Mouse (Mus musculus) limb, embryonic 14.5 days (tissue): ENCODE results near the gene Cip2a. TPM values are rescaled to one million over a fixed set of nuclear protein-coding genes. Genes with fewer than 3 reads are reported as not detected.

Experiments used
- ATAC-seq: fragments of 200-750 bp; cut with Nextera tagmentation; 2 replicates; pipeline ENCODE4 v1.8.0; 2017; ENCODE audit warnings: low read depth, moderate number of reproducible peaks, moderate TSS enrichment; ENCODE audit not compliant: low FRiP score
- DNase-seq: peaks from one replicate; pipeline ENCODE4 v3.0.0-alpha.2; 2015; ENCODE audit warnings: low spot score
- H3K27ac ChIP-seq: fragments of 300-500 bp; sonication (generic); replicated peaks from 2 replicates; pipeline ENCODE4 v1.5.1; 2014; ENCODE audit warnings: low read depth, mild to moderate bottlenecking, low read length, moderate library complexity, mixed read lengths
- H3K27me3 ChIP-seq: fragments of 300-500 bp; sonication (generic); 2 replicates; pipeline ENCODE4 v1.6.1; 2014; ENCODE audit warnings: low read length, mixed read lengths; ENCODE audit not compliant: control insufficient read depth, insufficient read depth
- H3K36me3 ChIP-seq: fragments of 300-500 bp; sonication (generic); 2 replicates; pipeline ENCODE4 v1.6.1; 2014; ENCODE audit warnings: mild to moderate bottlenecking, low read length, moderate library complexity, mixed read lengths; ENCODE audit not compliant: control insufficient read depth, insufficient read depth
- H3K4me1 ChIP-seq: fragments of 300-500 bp; sonication (generic); 2 replicates; pipeline ENCODE4 v1.6.1; 2014; ENCODE audit warnings: antibody characterized with exemption, low read length, mixed read lengths; ENCODE audit not compliant: control insufficient read depth, insufficient read depth
- H3K4me2 ChIP-seq: fragments of 300-500 bp; sonication (generic); replicated peaks from 2 replicates; pipeline ENCODE4 v1.6.1; 2014; ENCODE audit warnings: low read depth, mild to moderate bottlenecking, low read length, moderate library complexity; ENCODE audit not compliant: severe bottlenecking
- H3K4me3 ChIP-seq: fragments of 300-500 bp; sonication (generic); replicated peaks from 2 replicates; pipeline ENCODE4 v1.5.1; 2014; ENCODE audit warnings: low read length
- H3K9ac ChIP-seq: fragments of 300-500 bp; sonication (generic); 2 replicates; pipeline ENCODE4 v1.6.1; 2014; ENCODE audit warnings: mild to moderate bottlenecking, low read depth, low read length, moderate library complexity; ENCODE audit not compliant: severe bottlenecking
- H3K9me3 ChIP-seq: fragments of 300-500 bp; sonication (generic); 2 replicates; pipeline ENCODE4 v1.6.1; 2016; ENCODE audit warnings: low read length; ENCODE audit not compliant: control insufficient read depth
- POLR2A ChIP-seq: fragments of 200-500 bp; IDR thresholded peaks from 2 replicates; pipeline ENCODE4 v1.8.0; 2012; ENCODE audit warnings: inconsistent platforms, mild to moderate bottlenecking, moderate library complexity, borderline replicate concordance; ENCODE audit not compliant: insufficient read depth, insufficient read length; ENCODE audit errors: extremely low read depth
- whole genome bisulfite sequencing: fragments of 180-500 bp; shearing (Covaris S2); extraction: QIAGEN DNeasy Blood & Tissue Kit; methylation state at CpG from one replicate; pipeline ENCODE4 v1.1.7; 2014; 5-methylcytosine and 5-hydroxymethylcytosine counted together
- polyA plus RNA-seq, 2 experiments: library from polyadenylated mRNA; depleted of rRNA in 1 of 2; stranded (reverse) in 1 of 2; unstranded in 1 of 2; fragments of >200 nt; fragmentation: Nextera tagmentation in 1 of 2; extraction: Ambion mirVana in 1 of 2; gene quantifications; 2 replicates each; pipeline versions ENCODE4 v1.2.1 to v1.2.3; 2012 to 2014

The Cip2a gene
- polyA plus RNA-seq, 2 experiments = 26.2 to 37.5 TPM

- no peaks in the 10 kb centered on the region for H3K9me3 ChIP-seq
- ATAC-seq (no peak), DNase-seq (no peak)
- no peak overlapping the region for H3K9ac ChIP-seq
- no peak for TF ChIP-seq POLR2A
- no peak overlapping the region for H3K4me3 ChIP-seq
- peaks cover 5% of the 10 kb centered on the region; the same call in 1 of the 2 replicates for H3K4me1 ChIP-seq
- H3K36me3 ChIP-seq = no peaks in the 10 kb centered on the region
- H3K27ac ChIP-seq = no peak overlapping the region
- no peaks in the 10 kb centered on the region for H3K27me3 ChIP-seq
- H3K4me2 ChIP-seq = no peak overlapping the region
Observed at GRCm38 (mm10) chr16:48989700-48990099, 4.3 kb upstream of the Cip2a start.

DNA sequence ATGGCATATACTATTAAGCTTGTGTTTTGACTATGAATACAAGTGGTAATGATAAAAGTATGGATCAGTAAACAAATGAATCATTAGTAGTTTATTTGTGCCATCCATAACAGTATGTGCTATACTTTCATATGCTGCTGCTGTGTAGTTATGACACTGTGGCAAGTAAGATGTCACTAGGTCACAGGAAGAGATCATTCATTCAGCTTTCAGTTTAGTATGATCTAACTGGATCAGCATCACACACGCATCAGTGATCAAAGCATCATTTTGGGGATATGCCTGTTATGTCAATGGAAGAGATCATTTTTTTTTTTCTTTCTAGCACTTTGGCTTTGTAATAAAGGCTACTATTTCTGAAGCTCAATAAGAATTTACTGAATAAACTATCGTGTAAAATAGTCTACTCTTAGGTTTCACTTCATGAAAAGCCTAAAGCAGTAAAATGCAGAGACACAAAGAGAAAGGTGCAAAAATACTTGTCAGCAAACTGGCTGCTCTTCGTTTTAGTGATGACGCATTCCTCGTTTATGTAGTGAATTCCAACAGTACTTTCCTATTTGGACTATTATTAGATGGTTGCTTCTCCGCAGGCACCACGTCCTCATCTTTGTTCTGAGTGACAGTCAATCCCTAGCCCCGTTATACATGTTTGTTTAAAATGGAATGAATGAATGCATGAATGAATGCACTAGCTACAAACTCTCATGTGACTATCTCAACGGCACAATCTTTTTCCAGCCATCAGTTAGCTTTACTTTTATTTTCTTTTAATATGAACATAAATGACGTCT lies 1.4 kb upstream of the Cip2a start:
- TF ChIP-seq POLR2A = no peak
- Histone ChIP-seq H3K4me2 (peak overlapping the region; percentile 62), H3K27ac (no peak overlapping the region), H3K4me1 (peaks cover 9% of the 10 kb centered on the region; the same call in 1 of the 2 replicates), H3K9me3 (no peaks in the 10 kb centered on the region), H3K27me3 (no peaks in the 10 kb centered on the region), H3K9ac (peak overlapping the region; percentile 100), H3K4me3 (peak overlapping the region; percentile 93), H3K36me3 (no peaks in the 10 kb centered on the region)
- DNase-seq (no peak), ATAC-seq (no peak)
- 48% methylated on average over 10 of the region's 10 CpGs for WGBS

- ATAC-seq (no peak), DNase-seq (no peak)
- H3K36me3 ChIP-seq = no peaks in the 10 kb centered on the region
- peak overlapping the region; percentile 96 for H3K27ac ChIP-seq
- 2% methylated on average over 9 of the region's 9 CpGs for WGBS
- H3K4me1 ChIP-seq = peaks cover 9% of the 10 kb centered on the region; the same call in 1 of the 2 replicates
- H3K27me3 ChIP-seq = no peaks in the 10 kb centered on the region
- peak overlapping the region; percentile 93 for H3K4me3 ChIP-seq
- no peaks in the 10 kb centered on the region for H3K9me3 ChIP-seq
- H3K9ac ChIP-seq = peak overlapping the region; percentile 100
- TF ChIP-seq POLR2A = no peak
- H3K4me2 ChIP-seq = peak overlapping the region; percentile 62
Observed at GRCm38 (mm10) chr16:48993231-48993558, 790 bp upstream of the Cip2a start.

- H3K4me3 ChIP-seq = peak overlapping the region; percentile 93
- H3K9me3 ChIP-seq = no peaks in the 10 kb centered on the region
- DNase-seq (no peak), ATAC-seq (peak; percentile 14; the same call in 1 of the 2 replicates)
- peak overlapping the region; percentile 62 for H3K4me2 ChIP-seq
- H3K27me3 ChIP-seq = no peaks in the 10 kb centered on the region
- H3K36me3 ChIP-seq = peaks cover 2% of the 10 kb centered on the region; the same call in 1 of the 2 replicates
- peaks cover 9% of the 10 kb centered on the region; the same call in 1 of the 2 replicates for H3K4me1 ChIP-seq
- TF ChIP-seq POLR2A = no peak
- under 1% methylated on average over 18 of the region's 18 CpGs for WGBS
- no peak overlapping the region for H3K27ac ChIP-seq
- peak overlapping the region; percentile 100 for H3K9ac ChIP-seq
Observed at GRCm38 (mm10) chr16:48994343-48994693, 333 bp downstream of the Cip2a start.

GRCm38 (mm10) chr16:49004151-49004550 lies 10.2 kb downstream of the Cip2a start:
- Histone ChIP-seq H3K27ac (no peak overlapping the region), H3K27me3 (no peaks in the 10 kb centered on the region), H3K4me1 (no peaks in the 10 kb centered on the region), H3K36me3 (peaks cover 44% of the 10 kb centered on the region), H3K4me3 (no peak overlapping the region), H3K9ac (no peak overlapping the region), H3K4me2 (no peak overlapping the region), H3K9me3 (no peaks in the 10 kb centered on the region)
- DNase-seq = no peak
- no peak for ATAC-seq
- TF ChIP-seq POLR2A = no peak
- 97% methylated on average over 5 of the region's 5 CpGs for WGBS
